Mouse (Mus musculus): Measurements from ENCODE around the gene Tpd52l2.
A peak's percentile ranks its signal among the peaks of the same experiment; 100 is the strongest.

Tpd52l2 gene

DNA sequence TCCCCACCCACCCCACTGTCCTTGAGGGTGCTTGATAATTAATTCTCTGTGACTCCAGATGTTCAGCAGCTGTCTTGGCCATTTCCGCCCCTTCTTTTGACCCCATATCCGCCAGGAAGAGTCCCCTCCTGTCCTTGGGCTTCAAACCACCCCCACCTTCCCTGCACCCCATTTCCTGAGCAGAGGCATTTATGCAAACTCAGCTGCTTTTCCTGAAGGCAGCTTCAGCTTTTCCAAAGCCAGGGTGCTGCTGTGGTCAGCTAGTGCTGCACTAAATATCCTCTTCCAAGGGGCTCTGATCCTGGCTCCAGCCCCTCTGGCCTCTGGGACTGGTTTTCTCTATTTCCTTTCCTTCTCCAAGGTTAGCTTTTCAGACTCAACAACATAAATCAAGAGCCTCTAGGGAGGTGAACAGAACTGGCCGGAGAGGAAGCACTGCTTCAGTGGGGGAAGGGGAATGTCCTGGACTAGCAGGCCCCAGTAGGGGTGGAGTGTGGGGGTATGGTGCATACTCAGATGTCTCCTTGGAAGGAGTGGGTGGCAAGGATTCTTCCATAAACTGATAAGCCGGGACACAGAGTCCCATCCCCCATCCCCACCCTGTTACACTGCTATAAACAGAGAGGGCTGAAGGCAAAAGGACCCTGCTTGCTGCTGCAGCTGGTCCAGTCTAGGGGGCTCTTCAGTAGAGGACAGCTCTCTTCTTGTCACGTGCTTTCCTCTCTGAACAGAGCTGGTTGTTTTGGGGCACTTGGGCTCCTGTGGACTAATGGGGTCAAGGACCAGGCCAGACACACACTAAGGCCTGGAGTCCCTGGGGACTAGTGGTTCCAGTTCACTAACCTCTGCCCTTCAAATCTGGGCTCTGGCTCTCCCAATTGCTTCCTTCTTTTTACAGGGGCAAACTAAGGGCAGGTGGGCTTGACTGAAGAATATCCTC is 9.3 kb upstream of the Tpd52l2 start:
- DNase-seq (ENCODE audit: low read depth): no peak

GRCm38 (mm10) chr2:181491432-181492205 is 5.3 kb upstream of the Tpd52l2 start:
- DNase-seq (ENCODE audit: low read depth): peak; percentile 61

DNA sequence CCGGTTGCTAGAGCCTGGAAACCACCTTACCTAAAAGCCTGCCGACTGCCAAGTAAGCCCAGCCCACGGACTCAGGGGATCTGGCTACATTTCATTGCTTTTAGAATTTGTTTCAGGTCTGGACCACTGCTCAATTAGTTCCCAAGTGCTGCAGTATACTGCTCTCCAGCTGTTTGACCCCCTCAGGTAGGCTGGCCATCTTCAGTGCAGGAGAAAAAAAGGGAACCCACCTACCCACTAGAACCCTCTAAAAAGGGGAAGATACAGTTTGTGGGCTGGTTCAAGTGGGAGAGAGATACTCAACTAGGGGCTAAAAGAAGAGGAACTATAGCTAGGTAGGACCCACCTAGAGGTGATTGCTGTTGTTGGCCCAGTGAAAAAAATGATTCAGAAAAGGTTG is 4.7 kb upstream of the Tpd52l2 start:
- DNase-seq (ENCODE audit: low read depth): no peak

- DNase-seq (ENCODE audit: low read depth): no peak
These were observed 3.6 kb upstream of the Tpd52l2 start, which contains the start of gene Abhd16b for GRCm38 (mm10) chr2:181493156-181493927. Gene Abhd16b (plus strand): TSS chr2:181493206.

DNA sequence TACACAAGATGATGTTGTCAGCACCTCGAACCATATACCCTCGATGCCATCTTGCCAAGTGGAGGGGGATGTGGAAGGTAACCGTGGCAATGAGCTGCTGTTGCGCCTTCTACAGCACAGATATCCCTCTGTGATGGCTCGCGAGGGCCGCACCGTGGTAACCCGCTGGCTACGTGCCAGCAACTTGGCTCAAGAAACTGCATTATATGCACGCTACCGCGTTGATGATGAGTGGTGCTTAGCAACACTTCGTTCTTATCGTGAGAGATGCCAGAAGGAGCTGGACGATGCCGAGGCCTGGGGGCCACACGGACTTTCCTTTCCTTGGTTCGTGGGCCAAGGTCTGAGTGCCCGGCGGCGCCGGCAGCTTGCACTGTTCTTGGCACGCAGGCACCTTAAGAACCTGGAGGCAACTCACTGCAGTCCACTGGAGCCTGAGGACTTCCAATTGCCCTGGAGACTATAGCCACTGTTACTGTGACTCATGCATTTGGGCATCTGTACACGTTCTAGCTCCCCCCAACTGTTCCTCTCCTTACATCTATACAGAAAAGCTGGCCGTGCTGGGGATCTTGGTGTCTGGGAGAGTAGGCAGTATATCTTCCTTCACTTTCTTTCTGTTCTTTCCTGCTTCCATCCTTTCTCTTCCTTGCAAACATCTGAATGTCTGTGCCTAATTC is 2.5 kb upstream of the Tpd52l2 start:
- DNase-seq (ENCODE audit: low read depth): no peak

DNA sequence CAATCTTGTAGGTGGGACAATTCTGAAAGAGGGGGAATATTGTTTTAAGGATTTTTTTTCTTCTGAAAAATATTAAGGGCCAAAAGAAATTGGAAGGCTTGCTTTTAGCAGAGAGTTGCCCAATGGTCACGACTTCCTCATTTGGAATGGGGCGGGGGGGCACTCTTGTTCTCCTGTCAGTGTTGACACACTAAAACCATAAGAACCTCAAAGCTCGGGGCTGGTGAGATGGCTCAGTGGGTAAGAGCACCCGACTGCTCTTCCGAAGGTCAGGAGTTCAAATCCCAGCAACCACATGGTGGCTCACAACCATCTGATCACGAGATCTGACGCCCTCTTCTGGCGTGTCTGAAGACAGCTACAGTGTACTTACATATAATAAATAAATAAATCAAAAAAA is 1.1 kb upstream of the Tpd52l2 start:
- peak; percentile 49 for DNase-seq (ENCODE audit: low read depth)

GRCm38 (mm10) chr2:181496281-181496680 is 661 bp upstream of the Tpd52l2 start:
- peak; percentile 85 for DNase-seq (ENCODE audit: low read depth)

GRCm38 (mm10) chr2:181497548-181497875 is 570 bp downstream of the Tpd52l2 start:
- peak; percentile 77 for DNase-seq (ENCODE audit: low read depth)

DNA sequence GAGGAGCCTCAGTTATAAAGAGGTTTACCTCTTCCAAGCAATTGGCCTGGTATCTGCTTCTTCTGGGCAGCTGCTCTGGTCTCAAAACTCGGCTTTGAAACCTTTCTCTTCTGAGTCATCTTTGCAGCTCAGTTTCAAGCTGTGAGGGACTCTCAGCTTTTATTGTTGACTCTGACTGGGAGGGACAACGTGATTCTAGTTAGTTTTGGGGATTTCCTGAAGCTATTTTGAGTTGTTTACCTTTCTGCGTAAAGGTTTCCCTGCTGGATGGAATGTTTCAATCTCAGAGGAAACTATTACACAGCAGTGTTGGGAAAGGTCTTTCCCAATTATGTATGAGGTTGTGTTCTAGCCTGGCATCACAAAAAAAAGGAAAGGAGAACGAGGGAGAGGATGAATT is 1.7 kb downstream of the Tpd52l2 start:
- DNase-seq (ENCODE audit: low read depth): no peak

GRCm38 (mm10) chr2:181509191-181509590 is 12.2 kb downstream of the Tpd52l2 start:
- DNase-seq (ENCODE audit: low read depth): no peak

DNA sequence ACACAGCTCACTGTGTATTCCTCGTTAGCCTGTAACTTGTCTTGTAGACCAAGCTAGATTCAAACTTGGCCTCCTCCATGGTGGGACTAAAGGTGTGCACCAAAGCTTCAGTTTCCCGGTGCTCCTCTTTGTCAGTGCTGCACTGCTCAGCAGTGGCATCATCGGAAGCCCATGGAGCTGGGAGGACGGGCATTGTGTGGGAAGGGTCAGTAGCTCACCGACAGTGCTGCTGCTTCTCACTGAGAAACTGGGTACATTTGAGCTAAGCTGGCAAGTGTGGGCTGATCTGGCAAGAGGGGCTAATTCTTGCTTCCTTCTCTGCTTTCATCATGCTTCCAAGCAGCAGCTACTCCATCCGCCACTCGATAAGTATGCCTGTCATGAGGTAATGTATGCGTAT is 14.3 kb downstream of the Tpd52l2 start:
- DNase-seq (ENCODE audit: low read depth): no peak

DNA sequence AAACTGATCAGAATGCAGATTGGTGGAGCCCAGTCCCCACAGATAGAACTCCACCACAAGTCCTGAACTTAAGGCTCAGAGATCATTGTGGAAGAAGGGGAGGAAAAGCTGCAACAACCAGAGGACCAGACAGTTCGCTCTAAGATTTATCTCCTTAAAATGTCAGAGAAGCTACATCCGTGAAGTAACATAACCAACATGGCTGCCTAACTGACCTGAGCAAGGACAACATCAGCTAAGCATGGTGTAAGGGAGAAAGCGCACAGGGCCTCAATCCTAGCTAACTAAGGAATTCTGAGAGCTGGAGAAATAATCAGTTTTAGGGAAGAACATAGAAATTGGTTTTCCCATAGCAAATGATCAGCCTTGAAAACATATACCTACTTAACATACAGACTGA is 22.3 kb downstream of the Tpd52l2 start:
- DNase-seq (ENCODE audit: low read depth): no peak

DNA sequence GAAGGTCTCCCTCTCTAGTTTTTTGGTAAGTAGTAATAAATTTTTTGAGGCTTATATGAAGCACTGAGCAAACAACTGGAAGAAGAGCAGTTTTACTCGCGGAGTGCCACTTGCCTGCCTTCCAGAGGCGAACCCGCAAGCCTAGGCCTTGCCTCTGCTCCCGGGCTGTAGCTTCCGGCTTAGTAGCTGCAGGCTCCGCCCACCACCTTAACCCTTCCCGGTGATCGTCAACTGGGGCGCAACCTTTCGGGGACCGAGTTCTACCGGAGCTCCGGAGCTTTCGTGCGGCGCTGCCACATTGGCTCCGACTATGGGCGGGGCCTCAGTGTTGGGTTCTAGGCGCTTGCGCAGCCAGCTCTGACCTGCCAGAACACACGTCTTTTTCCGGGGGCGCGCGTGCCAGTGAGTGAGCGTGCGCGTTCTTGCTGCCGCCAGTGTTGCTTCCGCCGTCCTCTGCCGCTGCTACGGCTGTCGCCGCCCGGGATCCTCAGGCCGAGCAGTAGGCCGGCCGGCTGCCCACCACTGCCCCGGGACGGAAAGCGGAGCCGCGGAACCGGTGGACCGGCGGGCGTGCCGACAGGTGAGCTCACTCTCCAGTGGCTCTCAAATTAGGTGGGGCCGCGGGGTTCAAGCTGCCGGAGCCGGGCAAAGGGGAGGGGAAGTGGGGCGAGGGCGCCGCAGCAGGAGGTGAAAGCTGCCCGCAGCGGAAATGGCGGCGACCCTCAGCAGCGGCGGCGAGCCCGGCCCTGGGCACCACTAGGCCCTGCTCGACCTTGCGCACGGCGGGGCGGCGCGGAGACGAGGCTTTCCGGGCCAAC is 23.4 kb downstream of the Tpd52l2 start, which contains the start of gene Dnajc5:
TSS of gene Dnajc5 (plus strand) at position 368 of the 818 bp plus-strand sequence.
- DNase-seq (ENCODE audit: low read depth): peak; percentile 99

DNA sequence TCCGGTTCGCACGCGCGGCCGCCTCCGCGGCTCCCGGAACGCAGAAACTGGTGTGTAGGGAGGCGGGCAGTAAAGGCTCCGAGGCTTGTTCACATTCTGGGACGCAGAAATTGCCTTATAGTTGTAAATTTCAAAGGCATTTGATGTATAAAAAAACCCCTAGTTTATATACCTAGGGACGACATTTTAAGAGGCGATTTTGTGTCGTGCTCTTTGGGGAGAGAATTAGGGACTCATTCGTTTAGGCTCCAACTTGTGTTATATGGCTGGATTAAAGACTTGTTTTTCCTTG is 23.9 kb downstream of the Tpd52l2 start:
- DNase-seq (ENCODE audit: low read depth): no peak

- no peak for DNase-seq (ENCODE audit: low read depth)
These were observed 24.5 kb downstream of the Tpd52l2 start for GRCm38 (mm10) chr2:181521491-181521890.

DNA sequence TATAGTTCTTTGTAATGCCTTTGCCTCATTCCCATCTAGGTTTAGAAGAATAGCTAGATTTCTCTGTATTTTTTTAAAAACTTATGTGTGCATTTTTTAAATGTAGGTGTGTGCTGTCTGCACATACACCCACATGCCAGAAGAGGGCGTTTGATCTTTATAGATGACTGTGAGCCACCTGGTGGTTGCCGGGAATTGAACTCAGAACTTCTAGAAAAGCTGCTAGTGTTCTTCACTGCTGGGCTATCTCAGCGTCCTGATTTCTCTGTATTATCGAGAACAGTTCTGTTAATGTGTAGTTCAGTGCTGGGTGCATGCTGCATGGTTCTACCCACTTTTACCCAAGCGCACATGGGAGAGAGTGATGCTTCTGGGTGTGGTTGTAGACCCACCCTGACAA is 25.9 kb downstream of the Tpd52l2 start:
- peak; percentile 75 for DNase-seq (ENCODE audit: low read depth)

- no peak for DNase-seq (ENCODE audit: low read depth)
These were observed 28.6 kb downstream of the Tpd52l2 start for GRCm38 (mm10) chr2:181525526-181525925.

DNA sequence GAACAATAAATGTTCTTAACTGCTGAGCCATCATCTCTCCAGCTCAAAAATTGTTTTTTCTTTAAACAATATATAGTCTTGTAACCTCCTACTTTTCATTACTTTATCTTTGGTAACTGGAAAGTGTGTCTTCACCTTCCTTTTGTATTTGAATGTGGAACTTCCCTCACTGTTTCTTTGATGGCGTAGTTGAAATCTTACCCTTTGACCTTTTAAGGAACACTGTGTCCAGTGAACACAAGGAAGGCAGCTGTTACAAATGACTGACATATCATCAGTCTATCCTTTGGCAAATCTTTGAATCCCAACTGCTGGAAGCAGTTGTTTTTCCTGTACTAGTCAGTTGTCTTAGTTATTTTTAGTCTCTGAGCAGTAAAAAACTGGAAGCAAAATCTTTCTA is 32.1 kb downstream of the Tpd52l2 start:
- no peak for DNase-seq (ENCODE audit: low read depth)

DNA sequence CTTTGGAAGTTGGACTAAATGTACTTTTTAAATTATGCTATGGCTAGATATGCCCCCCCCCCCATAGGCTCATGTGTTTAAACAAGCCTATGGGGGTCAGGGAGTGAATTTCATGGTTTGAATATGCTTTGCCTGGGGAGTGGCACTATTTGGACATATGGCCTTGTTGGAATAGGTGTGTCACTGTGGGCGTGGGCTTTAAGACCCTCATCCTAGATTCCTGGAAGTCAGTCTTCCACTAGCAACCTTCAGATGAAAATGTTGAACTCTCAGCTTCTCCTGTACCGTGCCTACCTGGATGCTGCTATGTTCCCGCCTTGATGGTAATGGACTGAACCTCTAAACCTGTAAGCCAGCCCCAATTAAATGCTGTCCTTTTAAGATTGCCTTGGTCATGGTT is 35.6 kb downstream of the Tpd52l2 start:
- no peak for DNase-seq (ENCODE audit: low read depth)

GRCm38 (mm10) chr2:181536410-181536809 is 39.5 kb downstream of the Tpd52l2 start:
- no peak for DNase-seq (ENCODE audit: low read depth)

GRCm38 (mm10) chr2:181537444-181538047 is 40.6 kb downstream of the Tpd52l2 start:
- peak; percentile 20 for DNase-seq (ENCODE audit: low read depth)

Measured in naive thymus-derived CD4-positive, alpha-beta T cell, adult 2 months (primary cell).